Mouse (Mus musculus) ES-Bruce4 (cell line): Measurements from ENCODE around the gene Bcl9l.

ENCODE experiments used
- CTCF ChIP-seq: IDR thresholded peaks from one replicate; pipeline ENCODE4 v1.8.1; 2011; ENCODE audit warnings: low read depth, low read length
- POLR2A ChIP-seq: IDR thresholded peaks from one replicate; pipeline ENCODE4 v1.8.1; 2011; ENCODE audit warnings: low read length; ENCODE audit not compliant: insufficient read depth

GRCm38 (mm10) chr9:44505824-44506467, 23.3 kb downstream of the Bcl9l start:
- TF ChIP-seq CTCF = peak; percentile 9
- TF ChIP-seq POLR2A = no peak
